Mouse (Mus musculus) myocyte (in vitro differentiated cells): ENCODE measurements around the gene Sulf2.

ENCODE experiments used
- E2F4 ChIP-seq: IDR thresholded peaks from one replicate; pipeline ENCODE4 v1.6.1; 2011; ENCODE audit warnings: mild to moderate bottlenecking, control low read depth, moderate library complexity; ENCODE audit not compliant: insufficient read depth
- POLR2A ChIP-seq: IDR thresholded peaks from one replicate; pipeline ENCODE4 v1.6.1; 2011; ENCODE audit warnings: low read depth, mild to moderate bottlenecking, control low read depth, moderate library complexity; ENCODE audit not compliant: insufficient read length
- POLR2AphosphoS2 ChIP-seq: IDR thresholded peaks from one replicate; pipeline ENCODE4 v1.6.1; 2011; ENCODE audit warnings: low read depth, control low read depth; ENCODE audit not compliant: insufficient read length
- TCF3 ChIP-seq: IDR thresholded peaks from one replicate; pipeline ENCODE4 v1.6.1; 2011; ENCODE audit warnings: low read depth, control low read depth; ENCODE audit not compliant: insufficient read length

GRCm38 (mm10) chr2:166204174-166204573, 48.7 kb upstream of the Sulf2 start:
- TF ChIP-seq TCF3 = no peak
- no peak for TF ChIP-seq E2F4
- no peak for TF ChIP-seq POLR2A
- TF ChIP-seq POLR2AphosphoS2 = no peak
